Mouse (Mus musculus) heart, adult 2 months (tissue): ENCODE data around the gene Smox. TPM values are rescaled to one million over a fixed set of nuclear protein-coding genes. Genes with fewer than 3 reads are reported as not detected.

Experiments used
- DNase-seq, 2 experiments: peaks; one replicate each; pipeline ENCODE4 v3.0.0; 2021
- H3K27ac ChIP-seq: fragments of 200-600 bp; 2 replicates; pipeline ENCODE4 v1.8.1; 2022
- H3K27me3 ChIP-seq: fragments of 200-500 bp; 2 replicates; pipeline ENCODE4 v1.6.1; 2012; ENCODE audit warnings: mild to moderate bottlenecking, low read length, inconsistent platforms, mixed read lengths; ENCODE audit not compliant: control insufficient read depth, insufficient read depth
- H3K36me3 ChIP-seq: fragments of 200-500 bp; 2 replicates; pipeline ENCODE4 v1.6.1; 2012; ENCODE audit warnings: low read length, inconsistent platforms; ENCODE audit not compliant: control insufficient read depth, insufficient read depth
- H3K4me1 ChIP-seq: fragments of 200-500 bp; 2 replicates; pipeline ENCODE4 v1.6.1; 2011; ENCODE audit warnings: low read length; ENCODE audit not compliant: control insufficient read depth, insufficient read depth
- H3K4me3 ChIP-seq: fragments of 200-600 bp; 2 replicates; pipeline ENCODE4 v1.8.1; 2022
- H3K79me2 ChIP-seq: fragments of 200-500 bp; replicated peaks from 2 replicates; pipeline ENCODE4 v1.6.1; 2012; ENCODE audit warnings: mild to moderate bottlenecking, inconsistent platforms, low read length, moderate library complexity, mixed read lengths; ENCODE audit not compliant: control insufficient read depth, insufficient read depth
- H3K9ac ChIP-seq: fragments of 200-500 bp; 2 replicates; pipeline ENCODE4 v1.6.1; 2012; ENCODE audit warnings: low read depth, mild to moderate bottlenecking, control low read depth, inconsistent platforms, low read length, mixed read lengths
- CTCF ChIP-seq: fragments of 200-600 bp; IDR thresholded peaks from 2 replicates; pipeline ENCODE4 v1.8.1; 2022; ENCODE audit warnings: antibody characterized with exemption, mild to moderate bottlenecking, moderate library complexity
- EP300 ChIP-seq: fragments of 200-500 bp; IDR thresholded peaks from 2 replicates; pipeline ENCODE4 v1.6.1; 2011; ENCODE audit warnings: low read depth, low read length, control low read depth; ENCODE audit not compliant: insufficient read depth
- POLR2A ChIP-seq: fragments of 200-500 bp; IDR thresholded peaks from 2 replicates; pipeline ENCODE4 v1.6.1; 2011; ENCODE audit warnings: mild to moderate bottlenecking, low read depth, low read length, control low read depth; ENCODE audit not compliant: insufficient read depth
- WGBS: fragments of 180-500 bp; shearing (Covaris S2); methylation state at CpG from one replicate; pipeline ENCODE4 v1.1.7; 2018; 5-methylcytosine and 5-hydroxymethylcytosine counted together
- intact Hi-C: fragments of 180-260 bp; cut with DNase I; formaldehyde crosslinking; loops from one replicate; pipeline ENCODE4 v1.15.1; 2025
- polyA plus RNA-seq: library from polyadenylated mRNA; depleted of rRNA; stranded (reverse); fragments of >200 nt; gene quantifications from 2 replicates; pipeline ENCODE4 v1.2.3, GENCODE M21; 2012
- total RNA-seq, 2 experiments: library from RNA; stranded (reverse); gene quantifications; 2 replicates each; pipeline ENCODE4 v1.2.3; 2021

Gene Smox
- total and polyA plus RNA-seq, 3 experiments, result 23.0 to 39.8 (median 28.1) TPM

DNA sequence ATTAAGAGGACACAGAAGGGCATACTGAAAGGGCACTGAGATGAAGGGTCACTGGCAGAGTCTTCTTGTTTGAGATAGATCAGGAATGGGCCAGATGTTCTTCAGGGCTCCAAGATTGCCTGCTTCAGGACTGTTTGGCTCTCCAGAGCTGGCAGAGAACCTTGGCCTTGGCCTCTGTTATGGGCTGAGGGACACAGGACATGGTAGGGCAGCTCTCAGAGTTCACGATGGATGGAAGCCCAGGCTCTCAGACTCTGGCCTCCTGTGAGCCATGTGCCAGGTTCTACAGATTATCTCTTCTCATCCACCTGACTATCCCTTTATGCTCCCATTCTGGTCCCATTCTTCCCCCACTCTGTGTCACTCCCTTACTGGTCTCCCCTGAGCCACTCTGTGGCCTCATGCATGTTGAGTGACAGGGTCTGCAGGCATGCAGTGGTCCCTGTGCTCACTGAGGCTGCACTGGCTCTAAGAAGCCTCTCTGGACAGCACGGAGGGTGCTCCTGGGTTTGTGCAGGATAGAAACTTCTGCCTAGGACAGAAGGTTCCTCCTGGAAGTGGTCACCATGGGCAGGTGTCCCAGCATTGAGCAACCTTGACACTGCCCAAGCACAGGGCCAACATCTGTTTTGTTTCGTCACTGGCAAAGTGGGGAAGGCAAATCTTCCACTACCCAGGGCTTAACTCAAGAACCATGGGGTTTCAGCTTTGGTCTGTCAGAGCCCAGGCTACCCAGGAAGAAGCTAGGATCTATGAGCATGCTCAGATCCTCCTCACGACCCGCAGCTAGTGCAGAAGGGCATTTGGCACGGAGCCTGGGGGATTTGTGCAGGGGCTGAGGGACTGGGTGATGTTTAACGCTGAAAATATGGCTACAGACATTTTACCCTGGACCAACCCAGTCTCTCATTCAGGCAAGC, 60.7 kb downstream of the Smox start:
- H3K36me3 ChIP-seq, result no peaks in the 10 kb centered on the region
- intact Hi-C loops, result loop anchor here (10.0 kb wide), 1 partner anchor 393 kb away; no protein-coding TSS in a partner anchor
- no peaks in the 10 kb centered on the region for H3K79me2 ChIP-seq

DNA sequence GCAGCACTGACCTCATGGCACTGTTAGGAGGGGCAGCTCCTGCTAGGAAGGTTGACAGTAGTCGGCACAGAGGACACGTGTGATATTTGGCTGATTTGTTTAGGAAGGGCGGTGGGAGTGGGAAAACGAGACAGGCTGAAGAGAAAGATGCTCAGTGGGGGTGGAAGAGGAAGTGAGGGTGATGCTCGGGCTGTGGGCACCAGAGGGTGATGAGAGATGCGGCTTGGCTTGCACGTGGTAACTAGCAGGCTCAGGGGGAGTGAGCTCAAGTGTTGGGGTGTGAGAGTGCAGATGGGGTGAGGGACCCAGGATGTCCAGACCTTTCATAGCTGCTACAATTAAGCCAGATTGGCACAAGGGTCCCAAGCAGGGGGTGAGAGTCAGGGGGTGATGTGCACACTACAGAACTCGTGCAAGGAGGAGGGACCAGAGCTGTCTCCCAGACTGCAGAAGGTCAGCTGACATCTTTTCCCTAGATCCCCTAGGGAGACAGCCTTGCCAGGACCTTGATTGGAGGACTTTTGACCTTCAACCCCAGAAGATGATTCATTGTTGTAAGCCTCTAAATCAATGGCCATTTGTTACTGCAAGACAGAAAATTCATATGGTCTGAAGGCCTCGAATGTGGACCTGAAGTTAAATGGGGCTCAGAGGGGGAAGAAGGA, 61.6 kb downstream of the Smox start:
- intact Hi-C loops, result loop anchor here (10.0 kb wide), 1 partner anchor 392 kb away; no protein-coding TSS in a partner anchor
- DNase-seq, result peak in 1 of 2 experiments; percentile 17

More for the DNA sequence above, 60.7 kb downstream of the Smox start:
- 48% methylated on average over 7 of the region's 7 CpGs for WGBS
- Histone ChIP-seq H3K27ac (no peak overlapping the region), H3K27me3 (no peaks in the 10 kb centered on the region), H3K9ac (no peak overlapping the region), H3K4me3 (no peak overlapping the region), H3K4me1 (peaks cover 7% of the 10 kb centered on the region)
- TF ChIP-seq EP300 (no peak), POLR2A (no peak), CTCF (no peak)
- peak; percentile 42 to 45 for DNase-seq

DNA sequence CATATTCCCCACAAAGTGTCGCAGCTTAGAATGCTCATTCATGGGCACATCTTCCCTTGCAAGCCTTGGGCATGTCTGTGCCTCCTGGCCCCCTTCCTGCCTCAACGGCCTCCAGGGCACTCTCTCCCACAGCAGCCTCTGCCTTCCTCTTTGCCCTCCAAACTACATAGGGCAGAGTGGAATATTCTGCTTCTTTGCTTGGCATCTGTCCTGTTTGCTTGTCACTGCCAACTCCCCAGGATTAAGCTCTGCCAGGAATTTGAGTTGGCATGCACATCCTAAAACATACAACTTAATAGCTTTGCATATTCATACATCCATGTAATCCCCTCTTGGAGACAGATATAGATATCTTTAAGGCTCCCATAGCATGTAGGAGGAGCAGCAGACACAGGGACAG, 66.6 kb downstream of the Smox start:
- intact Hi-C loops, result loop anchor here (10.0 kb wide), 1 partner anchor 387 kb away; no protein-coding TSS in a partner anchor
- WGBS, result 59% methylated on average over 2 of the region's 2 CpGs
- Histone ChIP-seq H3K9ac (no peak overlapping the region), H3K4me3 (no peak overlapping the region), H3K4me1 (peaks cover 4% of the 10 kb centered on the region; the same call in 1 of the 2 replicates), H3K27me3 (0 out of 2 replicates have a peak, but pooled peaks cover 3% of the 10 kb centered on the region), H3K36me3 (no peaks in the 10 kb centered on the region), H3K27ac (no peak overlapping the region), H3K79me2 (no peaks in the 10 kb centered on the region)
- peak; percentile 13 to 22 for DNase-seq
- no peak for TF ChIP-seq EP300
- TF ChIP-seq POLR2A, result no peak
- TF ChIP-seq CTCF, result no peak

More for the DNA sequence above, 61.6 kb downstream of the Smox start:
- Histone ChIP-seq H3K9ac (no peak overlapping the region), H3K27ac (no peak overlapping the region), H3K27me3 (no peaks in the 10 kb centered on the region), H3K4me3 (no peak overlapping the region), H3K79me2 (no peaks in the 10 kb centered on the region), H3K36me3 (no peaks in the 10 kb centered on the region), H3K4me1 (peaks cover 9% of the 10 kb centered on the region)
- 28% methylated on average over 9 of the region's 9 CpGs for WGBS
- TF ChIP-seq CTCF (no peak), POLR2A (no peak), EP300 (no peak)

DNA sequence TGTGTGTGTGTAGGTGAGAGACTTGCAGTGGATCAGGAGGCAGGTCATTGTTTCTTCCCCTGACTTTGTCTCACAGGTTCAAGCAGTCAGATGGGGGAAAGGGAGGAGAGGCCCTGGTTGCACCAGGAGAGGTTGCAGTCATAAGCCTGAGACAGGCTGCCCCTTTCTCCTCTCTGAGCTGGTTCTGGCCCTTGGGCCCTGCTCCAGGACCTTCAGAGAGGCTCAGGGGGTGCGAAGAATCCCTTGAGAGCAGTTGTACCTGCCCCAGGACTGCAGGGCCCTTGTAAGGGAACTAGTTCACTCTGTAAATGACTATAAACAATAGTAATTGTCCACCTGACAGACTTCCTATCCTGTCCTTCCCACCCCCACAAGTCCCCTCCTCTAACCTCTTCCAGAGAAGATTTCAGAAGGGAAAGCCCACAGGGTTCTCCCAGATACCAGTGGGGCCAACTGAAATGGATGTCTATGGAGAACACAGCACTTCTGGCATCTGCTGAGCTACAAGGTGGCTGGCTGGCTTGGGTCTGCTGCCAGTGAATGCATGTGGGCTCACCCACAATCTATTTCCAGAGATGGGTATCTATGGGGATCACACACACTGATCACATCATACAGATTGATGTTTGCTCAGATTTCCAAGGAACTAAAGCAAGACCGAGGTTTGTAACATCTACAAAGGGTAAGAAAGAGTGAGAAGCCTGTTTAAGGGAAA, 69.1 kb downstream of the Smox start:
- no peak overlapping the region for H3K9ac ChIP-seq
- no peaks in the 10 kb centered on the region for H3K36me3 ChIP-seq
- H3K27me3 ChIP-seq, result 0 out of 2 replicates have a peak, but pooled peaks cover 3% of the 10 kb centered on the region
- H3K27ac ChIP-seq, result no peak overlapping the region
- 67% methylated on average over 2 of the region's 2 CpGs for WGBS
- no peak overlapping the region for H3K4me3 ChIP-seq
- TF ChIP-seq EP300, result no peak
- no peak for TF ChIP-seq CTCF
- no peak for TF ChIP-seq POLR2A
- DNase-seq, result no peak
- intact Hi-C loops, result no loop called here
- peaks cover 4% of the 10 kb centered on the region; the same call in 1 of the 2 replicates for H3K4me1 ChIP-seq
- no peaks in the 10 kb centered on the region for H3K79me2 ChIP-seq

DNA sequence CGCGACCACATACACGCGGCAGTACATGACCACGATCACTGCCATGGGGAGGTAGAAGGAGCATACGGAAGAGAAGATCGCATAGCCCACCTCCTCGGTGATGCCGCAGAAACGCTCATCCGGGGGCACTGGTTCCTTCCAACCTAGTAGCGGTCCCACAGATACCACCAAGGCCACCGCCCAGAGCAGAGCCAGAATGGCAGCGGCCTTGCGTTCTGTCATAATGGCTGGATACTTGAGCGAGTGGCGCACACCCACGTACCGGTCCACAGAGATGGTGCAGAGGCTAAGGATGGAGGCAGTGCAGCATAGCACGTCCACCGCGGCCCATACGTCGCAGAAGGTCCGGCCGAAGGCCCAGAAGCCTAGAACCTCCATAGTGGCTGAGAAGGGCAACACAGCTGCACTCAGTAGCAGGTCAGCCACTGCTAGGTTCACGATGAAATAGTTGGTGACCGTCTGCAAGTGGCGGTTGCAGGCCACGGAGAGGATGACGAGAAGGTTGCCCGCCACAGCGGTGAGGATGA, 70.1 kb downstream of the Smox start:
- H3K36me3 ChIP-seq, result no peaks in the 10 kb centered on the region
- H3K4me1 ChIP-seq, result peaks cover 4% of the 10 kb centered on the region; the same call in 1 of the 2 replicates
- intact Hi-C loops, result no loop called here
- DNase-seq, result no peak
- 20% methylated on average over 33 of the region's 33 CpGs for WGBS
- H3K79me2 ChIP-seq, result no peaks in the 10 kb centered on the region
- no peak for TF ChIP-seq CTCF
- no peak for TF ChIP-seq POLR2A
- no peak for TF ChIP-seq EP300
- H3K27me3 ChIP-seq, result 0 out of 2 replicates have a peak, but pooled peaks cover 3% of the 10 kb centered on the region
- peak overlapping the region; percentile 70 for H3K9ac ChIP-seq
- H3K4me3 ChIP-seq, result peak overlapping the region; percentile 57; the same call in 1 of the 2 replicates
- H3K27ac ChIP-seq, result no peak overlapping the region
